Mouse (Mus musculus): ENCODE results near the gene Ptprn2.
"Not testable (repeated sequence)": the region's sequence is repeated elsewhere in the genome, so short reads cannot be mapped to it uniquely, and the experiment has no call there.

Ptprn2 gene

DNA sequence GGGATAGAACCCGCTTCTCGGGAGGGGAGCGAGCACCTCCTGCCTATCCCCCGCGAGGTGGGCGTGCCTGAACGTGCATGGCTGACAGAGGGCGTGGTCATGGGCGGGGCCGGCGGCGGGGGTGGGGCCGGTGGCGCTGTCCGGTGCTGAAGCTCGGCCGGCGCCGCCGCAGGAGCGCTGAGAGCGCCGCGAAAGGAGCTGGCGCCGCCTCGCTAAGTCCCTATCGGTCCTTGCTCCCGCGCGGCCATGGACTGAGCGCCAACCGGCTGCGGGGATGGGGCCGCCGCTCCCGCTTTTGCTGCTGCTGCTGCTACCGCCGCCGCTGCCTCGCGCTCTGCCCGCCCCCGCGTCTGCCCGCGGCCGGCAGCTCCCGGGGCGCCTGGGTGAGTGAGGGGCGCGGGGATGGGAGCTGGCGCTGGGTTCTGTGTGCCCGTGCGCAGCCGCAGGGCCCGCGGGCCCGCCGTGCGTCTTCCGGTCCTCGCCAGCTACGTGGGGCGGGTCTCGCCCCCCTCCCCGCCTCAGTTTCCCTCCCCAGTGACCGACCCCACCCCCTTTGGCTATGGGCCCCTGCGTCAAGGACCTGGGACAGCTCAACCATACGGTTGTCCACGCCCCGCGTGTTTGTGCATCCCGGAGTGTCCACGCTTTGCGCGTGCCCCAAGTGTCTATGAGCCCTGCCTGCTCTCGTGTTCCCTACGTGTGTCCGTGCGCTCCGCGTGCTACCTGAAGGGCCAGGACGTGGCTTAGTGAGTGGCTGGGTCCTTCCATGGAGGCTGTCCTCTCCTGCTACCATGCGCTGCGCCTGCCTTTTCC lies at the start of gene Ptprn2:
TSS of gene Ptprn2 (plus strand) at position 130 of the 813 bp plus-strand sequence.
- no peak for DNase-seq (ENCODE audit: low read depth, low spot score)

DNA sequence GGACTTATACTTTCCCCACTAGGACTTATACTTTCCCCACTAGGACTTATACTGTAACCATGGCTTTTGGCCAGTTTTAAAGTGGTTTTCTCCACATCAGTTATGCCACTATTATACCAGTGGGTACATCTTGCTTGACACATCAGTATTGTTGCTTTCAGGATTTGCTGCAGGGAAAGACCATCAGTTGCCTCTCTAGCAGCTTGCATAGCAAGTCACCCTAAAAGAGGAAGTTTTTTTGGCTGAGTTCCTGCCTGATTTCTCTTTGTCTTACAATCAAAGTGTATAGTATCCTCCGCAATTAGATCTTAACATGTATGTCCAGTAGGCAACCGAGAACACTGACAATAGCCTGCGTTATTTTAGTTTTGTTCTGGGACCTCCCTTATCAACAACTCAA lies 49.4 kb upstream of the Ptprn2 start:
- no peak for DNase-seq (ENCODE audit: low read depth, low spot score)

DNA sequence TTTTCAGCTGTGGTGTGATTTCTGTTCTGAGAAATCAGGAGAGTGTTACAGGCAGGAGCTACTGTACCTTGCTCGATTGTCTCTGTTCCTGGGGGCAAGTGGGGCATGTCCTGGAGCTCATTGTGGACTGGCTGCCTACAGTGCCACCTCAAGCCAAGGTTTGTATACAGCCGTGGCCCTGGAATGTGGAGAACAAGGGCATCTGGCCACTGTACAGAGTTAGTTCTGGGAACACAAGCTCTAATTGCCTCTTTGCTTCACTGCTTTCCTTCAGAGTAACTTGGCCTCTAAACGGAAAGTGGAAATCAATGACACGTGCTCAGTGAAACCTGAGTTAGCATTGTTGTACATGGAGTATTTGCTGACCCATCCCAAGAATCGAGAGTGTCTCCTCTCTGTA lies 46.9 kb upstream of the Ptprn2 start:
- DNase-seq (ENCODE audit: low read depth, low spot score) = no peak

DNA sequence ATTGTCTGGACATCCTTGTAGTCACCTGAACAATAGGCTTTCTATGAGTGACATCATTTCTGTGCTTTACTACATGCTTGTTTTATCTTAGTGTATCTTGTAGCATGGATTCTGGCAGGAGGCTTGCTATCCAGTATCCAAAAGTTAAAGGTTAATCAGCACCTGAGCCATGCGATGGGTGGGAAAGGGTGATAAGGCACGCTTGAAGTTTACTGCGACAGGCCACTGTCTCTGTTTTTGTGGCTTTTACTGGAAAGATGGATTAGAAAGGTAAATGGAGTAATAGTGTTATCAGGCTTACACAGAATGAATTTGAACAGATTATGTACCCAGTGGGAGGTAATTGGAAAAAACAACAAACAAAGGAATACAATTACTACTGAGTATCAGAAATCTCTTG lies 43.3 kb upstream of the Ptprn2 start:
- no peak for DNase-seq (ENCODE audit: low read depth, low spot score)

DNA sequence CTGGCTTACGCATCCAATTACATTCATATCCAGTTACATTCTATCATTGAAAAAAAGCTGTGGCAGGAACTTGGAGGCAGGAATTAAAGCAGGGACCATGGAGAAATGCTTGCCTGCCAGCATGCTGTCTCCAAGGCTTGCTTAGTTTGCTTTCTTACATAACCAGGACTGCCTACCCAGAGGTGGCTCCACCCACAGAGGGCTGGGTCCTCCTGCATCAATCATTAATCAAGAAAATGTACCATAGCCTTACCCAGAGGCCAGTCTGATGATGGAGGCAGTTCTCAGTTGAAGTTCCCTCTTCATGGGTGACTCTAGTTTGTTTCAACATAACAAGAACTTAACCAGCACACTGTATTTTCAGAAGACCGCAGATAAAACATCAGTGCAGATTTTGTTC lies 36.0 kb upstream of the Ptprn2 start:
- DNase-seq (ENCODE audit: low read depth, low spot score) = no peak

DNA sequence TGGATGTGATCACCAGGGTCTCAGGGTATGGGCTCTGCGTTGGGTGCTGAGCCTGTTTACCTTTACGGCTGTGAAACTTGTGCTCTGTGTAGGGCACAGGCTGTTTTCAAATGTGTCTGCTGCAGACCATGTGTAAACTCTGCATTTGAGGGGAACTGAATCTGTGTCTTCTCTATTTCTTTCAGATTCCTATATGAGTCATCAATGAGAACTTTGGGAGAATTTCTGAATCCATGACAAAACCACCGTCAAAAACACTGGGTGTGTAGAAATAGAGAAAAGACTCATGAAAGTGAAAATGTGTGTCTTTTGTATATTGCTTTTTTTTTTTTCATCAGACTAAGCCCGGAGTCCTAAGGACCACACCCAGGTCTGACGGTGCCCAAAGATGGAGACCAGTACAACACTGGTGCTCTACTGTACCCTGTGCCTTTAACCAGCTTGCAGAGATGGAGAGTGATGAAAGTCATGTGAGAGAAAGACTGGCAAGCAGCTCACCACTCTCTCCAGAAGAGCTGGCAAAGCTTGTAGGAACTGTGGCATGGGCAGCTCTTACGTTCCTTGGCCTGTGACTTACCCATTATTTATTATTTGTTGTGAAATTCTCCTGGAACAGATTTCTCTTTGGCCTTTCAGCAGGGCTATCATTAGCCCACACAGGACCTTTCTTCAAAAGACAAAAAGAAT lies 25.0 kb upstream of the Ptprn2 start:
- DNase-seq (ENCODE audit: low read depth, low spot score) = no peak

DNA sequence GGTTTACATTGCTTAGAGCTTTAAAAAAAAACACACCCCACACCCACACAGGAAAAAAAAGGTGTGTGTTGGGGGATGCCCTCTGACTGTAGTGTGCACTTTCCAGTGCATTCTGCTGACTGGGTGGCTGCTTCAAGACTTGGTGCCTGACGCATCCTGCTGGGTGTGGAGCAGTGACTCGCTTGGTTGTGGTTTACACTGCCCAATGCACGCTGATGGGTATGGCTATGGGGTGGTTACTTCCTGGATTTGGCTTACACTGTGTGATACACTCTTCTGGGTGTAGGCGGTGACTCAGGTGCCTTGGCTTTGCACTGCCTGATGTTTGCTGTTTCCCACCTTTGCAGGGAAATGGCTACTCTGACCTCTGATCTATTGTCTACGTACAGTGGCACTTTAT lies 18.5 kb upstream of the Ptprn2 start:
- DNase-seq (ENCODE audit: low read depth, low spot score) = no peak

DNA sequence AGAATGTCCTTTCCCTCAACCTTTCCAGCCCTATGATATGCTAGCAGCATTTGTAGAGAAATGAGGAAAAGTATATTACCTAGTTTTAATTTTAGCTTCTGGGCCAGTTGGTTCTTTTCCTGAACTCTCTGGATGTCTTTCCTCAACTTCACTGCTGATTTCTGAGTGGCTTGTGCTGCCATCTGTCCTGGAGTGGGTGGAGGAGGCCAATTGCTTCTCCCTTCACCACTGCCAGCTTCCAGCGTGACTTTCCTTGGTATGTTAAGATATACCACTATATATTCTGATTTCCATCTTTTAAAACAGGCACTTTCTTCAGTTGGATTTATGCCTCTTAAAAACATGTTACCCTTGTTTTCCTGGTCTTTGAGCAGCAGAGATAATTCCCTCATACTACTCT lies 17.2 kb upstream of the Ptprn2 start:
- DNase-seq (ENCODE audit: low read depth, low spot score) = no peak

DNA sequence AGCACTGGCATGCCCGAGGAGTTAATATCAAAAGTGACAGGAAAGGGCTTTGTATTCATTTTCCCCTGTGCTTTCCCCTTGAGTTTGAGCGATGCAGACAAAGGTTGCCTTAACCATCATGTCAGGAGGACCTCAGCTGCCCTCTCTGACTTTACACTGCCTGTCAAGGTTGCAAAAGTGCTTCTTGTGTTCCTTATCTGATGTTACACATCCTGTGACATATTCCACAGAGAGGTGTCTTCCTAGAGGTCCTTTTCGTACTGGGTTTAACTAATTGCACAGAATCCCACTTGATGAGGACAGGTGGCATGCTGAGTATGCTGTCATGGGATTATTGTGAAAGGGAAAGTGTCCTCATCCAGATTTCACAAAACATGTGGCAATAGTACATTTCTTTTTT lies 16.4 kb upstream of the Ptprn2 start:
- no peak for DNase-seq (ENCODE audit: low read depth, low spot score)

DNA sequence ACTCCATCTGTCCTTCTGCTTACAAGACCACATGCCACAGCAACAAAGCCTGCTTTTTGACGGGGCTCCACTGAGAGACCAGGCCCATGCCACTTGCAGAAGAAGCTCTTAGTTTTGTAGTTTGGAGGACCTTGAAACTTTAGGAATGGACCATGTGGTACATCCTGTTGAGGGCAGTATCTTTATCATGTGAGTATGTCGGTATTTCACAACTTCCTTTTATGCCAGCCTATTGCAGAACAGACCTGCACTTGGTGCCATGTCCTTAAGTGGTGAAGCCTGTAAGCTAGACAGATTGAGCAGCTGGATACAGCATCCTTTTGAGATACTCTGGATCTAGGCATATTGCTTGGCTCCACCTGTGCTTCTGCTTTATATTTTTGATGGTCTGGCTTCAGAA lies 12.3 kb upstream of the Ptprn2 start:
- DNase-seq (ENCODE audit: low read depth, low spot score) = no peak

DNA sequence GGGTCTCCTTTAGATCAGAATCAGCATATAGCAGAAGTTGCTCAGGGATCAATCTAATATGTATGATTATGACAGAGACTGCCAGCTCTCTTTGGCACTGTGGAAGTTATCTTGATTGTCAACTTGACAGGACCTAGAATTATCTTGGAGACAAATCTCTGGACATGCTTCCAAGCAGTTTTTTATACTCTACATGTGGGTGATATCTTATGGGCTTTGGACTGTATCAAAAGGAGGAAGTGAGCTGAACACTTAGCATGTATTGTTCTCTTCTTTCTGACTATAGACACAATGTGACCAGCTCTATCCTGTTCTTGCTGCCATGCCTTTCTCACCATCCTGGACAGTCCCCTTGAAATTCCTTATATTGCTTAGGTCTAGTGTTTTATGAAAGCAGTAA lies 11.8 kb upstream of the Ptprn2 start:
- DNase-seq (ENCODE audit: low read depth, low spot score) = no peak

DNA sequence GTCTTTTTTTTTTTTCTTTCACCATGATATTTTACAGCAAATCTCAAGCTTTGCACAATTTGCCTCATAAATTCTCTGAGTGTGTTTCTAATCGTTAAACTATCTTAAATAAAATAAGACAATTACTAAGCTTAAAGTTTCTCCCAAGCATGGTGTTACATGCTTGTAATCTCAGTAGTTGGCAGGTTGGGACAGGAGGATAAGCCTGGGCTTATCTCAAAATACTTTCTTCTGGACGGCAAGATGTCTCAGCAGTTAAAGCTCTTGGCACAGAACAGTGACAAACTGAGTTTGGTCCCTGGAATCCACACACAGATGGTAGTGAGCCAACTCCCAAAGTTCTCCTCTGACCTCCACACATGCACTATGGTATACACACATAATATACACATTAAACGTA lies 10.8 kb upstream of the Ptprn2 start:
- DNase-seq (ENCODE audit: low read depth, low spot score) = no peak

DNA sequence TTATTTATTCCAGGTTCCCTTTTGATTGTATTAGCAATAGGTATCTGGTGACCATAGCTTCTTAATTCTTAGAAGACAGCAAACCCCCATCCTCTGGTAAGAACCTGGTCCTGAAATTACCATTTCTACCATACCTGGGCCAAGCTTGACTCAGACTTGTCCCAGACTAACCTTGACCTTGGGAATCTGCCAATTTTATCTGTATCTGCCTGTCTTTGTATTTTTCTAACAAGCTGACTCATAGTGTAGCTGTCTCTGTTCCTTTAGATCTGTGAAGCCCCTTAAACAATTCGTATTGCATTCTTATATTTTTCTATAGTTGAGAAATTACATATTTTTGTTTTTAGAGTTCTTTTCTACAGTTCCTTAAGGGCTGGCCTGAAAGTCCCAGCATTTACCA lies 6.7 kb upstream of the Ptprn2 start:
- no peak for DNase-seq (ENCODE audit: low read depth, low spot score)

DNA sequence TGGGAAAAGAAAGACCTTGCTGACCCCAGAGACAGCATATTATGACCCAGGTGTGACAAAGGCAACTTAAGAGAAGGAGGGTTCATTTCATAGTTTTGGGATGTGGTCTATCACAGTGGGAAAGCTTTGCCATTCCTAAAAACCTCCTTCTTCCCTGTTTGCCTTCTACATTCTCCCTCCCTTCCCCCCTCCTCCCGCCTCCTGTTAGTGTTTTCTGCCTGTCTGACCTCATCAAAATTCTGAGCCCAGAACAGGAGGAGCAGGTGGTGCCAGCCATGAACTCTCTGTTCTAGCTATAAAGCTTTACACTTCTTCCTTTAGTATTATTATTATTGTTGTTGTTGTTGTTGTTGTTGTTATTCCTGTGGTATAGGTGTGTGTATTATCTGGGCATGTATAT lies 3.6 kb upstream of the Ptprn2 start:
- no peak for DNase-seq (ENCODE audit: low read depth, low spot score)

DNA sequence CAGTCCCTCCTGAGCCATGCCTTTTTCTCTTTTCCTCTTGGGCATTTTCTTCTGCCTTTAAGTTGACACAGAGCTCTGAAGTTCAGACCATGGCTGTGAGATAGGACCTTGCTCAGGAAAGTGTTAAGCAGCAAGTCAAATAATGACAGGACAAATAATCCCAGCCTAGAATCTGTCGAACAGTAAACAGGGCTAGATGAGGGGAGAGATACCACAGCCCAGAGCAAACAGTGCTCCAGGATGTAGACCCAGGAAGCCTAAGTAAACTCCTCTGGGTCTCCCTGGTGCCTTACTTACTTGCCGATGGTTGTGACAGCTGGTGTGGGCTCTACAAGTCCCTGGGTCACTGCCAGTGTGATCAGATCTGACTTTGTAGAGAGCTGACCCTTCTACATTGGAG lies 1.9 kb upstream of the Ptprn2 start:
- no peak for DNase-seq (ENCODE audit: low read depth, low spot score)

DNA sequence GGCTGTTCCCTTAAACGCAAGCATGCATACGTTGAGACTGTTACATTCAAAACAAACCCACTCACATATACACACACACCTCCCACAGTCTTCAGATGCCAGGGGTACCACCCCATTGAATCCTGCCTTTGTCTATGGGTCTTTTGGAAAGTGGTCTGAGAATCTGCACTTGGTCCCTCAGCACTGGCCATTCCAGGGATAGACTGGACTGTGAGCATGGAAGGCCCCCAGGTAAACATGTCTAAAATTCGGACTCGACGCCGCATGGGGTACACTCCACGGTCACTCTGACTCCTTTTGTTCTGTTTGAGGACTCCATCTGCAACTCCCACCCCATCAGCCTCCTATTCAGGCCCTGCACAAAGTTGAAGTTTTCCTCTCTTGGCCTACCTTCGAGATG lies 529 bp upstream of the Ptprn2 start:
- DNase-seq (ENCODE audit: low read depth, low spot score) = no peak

DNA sequence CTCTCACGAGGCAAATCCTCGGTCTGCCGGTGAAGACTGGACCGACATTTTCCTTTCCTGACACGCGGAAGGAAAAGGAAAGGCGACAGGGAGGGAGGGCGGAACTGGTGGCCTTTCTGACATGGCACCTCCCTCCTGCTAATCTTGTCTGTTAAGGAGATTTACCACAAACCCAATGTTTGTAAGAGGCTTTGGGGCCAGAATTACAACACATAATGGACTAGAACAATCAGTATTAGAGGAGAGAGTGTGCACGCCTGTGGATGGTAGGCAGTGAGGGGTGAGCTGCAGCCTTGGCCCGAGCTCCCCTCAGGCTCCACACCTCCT lies 847 bp downstream of the Ptprn2 start:
- DNase-seq (ENCODE audit: low read depth, low spot score) = no peak

DNA sequence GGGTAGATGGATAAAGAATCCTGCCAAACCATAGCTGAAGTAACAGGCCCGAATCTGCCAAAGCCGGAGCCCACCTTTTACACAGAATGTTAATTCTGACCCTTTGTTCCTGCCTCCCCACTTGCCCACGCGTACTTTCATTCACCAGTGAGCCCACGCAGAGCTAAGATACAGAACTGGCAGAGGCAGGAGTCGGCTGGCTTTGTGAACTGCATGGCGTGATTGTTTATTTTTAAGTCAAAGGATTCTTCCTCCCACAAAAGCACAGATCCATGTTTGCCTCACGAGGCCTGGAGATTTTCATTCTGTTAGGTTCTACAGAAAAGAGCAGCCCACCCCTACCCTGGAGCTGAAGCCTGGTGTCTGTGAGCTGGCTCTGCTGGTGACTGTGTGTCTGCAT lies 3.3 kb downstream of the Ptprn2 start:
- no peak for DNase-seq (ENCODE audit: low read depth, low spot score)

DNA sequence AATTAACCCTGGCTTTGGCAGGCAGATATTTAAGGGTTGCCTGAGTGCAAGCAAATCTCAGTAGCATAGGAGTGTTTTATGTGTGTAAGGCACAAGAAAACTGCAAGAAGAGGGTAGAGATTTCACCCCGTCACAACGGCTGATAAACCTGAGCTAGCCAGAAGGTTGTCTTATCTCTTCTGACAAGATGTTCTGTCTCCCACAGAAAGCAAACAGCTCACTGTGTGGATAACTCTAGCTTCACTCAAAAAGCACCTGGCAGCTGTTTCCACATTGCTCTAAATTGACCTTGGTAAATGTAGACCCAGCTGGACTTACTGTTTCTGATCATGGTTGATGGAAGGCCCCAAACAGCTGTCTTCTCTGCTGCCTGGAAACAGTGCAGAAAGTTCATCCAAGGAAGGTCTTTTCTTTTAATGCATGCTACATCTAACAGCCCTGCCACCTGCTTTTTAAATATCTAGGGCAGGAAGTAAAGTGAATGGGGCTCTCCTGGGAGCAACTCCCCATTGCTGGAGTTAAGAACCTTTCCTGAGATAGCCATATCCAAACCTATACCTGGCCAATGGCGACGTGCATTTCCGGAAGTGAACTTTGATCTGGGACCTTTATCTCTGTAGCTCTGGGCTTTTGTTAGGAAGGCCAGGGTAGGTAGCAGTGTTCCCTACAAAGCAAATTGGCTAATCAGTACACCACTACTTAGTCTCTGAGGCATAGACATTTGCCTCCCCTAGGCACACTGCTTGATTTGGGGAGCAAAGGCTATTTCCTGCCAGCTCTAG lies 5.2 kb downstream of the Ptprn2 start:
- DNase-seq (ENCODE audit: low read depth, low spot score) = no peak

DNA sequence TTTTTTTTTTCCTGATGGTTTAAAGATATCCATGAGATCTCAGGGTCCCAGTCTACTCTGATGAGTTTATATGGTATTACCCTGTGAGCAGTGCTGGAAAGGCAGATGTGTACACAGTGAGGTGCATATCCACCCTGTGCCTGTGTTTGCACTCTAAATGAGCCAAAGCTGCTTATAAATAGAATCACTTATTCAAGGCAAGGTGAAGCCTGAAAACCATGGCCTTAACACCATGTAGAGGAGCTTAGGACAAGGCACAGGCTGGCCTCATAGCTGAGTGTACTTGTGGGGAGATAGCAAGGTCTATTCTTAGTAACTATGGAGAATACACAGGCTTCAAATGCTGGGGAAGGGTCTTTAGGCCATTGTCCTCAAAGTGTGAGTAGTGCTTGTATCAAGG lies 13.1 kb downstream of the Ptprn2 start:
- no peak for DNase-seq (ENCODE audit: low read depth, low spot score)

DNA sequence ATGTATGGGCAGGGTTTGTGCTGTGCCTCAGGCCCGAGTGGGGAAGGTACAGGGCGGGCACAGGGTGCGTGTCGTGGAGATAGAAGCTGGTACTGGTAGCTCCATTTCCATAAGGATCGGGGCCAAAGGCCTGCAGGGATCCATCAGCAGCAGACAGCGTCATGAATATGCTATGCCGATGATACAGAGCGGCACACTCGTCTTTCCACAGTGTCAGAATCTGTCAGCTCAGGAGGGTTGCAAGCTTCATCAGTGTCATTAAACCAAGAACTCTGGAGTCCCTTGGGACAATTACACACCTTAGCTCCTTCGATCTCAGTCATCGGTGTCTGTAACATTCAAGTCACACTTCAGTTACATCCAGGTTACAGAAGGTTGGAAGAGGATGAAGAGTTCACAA lies 15.1 kb downstream of the Ptprn2 start:
- DNase-seq (ENCODE audit: low read depth, low spot score) = no peak

DNA sequence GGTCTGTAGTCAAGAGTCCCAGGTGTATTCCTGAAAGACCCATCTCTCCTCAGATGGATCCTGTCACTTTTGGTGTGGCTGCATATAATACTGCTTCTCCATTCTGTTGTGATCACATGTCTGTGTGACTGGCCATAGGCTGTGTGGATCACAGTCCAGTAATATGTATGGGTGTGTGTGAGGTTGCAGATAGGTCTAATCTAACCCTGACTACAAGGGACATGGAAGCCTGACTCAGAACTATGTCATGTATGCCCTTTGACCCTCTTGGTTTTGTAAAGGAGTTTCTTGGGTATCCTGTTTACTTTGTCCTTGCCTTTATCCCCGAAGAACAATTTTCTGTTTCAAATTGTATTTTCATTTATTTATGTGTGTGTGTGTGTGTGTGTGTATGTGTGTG lies 27.0 kb downstream of the Ptprn2 start:
- DNase-seq (ENCODE audit: low read depth, low spot score) = no peak

DNA sequence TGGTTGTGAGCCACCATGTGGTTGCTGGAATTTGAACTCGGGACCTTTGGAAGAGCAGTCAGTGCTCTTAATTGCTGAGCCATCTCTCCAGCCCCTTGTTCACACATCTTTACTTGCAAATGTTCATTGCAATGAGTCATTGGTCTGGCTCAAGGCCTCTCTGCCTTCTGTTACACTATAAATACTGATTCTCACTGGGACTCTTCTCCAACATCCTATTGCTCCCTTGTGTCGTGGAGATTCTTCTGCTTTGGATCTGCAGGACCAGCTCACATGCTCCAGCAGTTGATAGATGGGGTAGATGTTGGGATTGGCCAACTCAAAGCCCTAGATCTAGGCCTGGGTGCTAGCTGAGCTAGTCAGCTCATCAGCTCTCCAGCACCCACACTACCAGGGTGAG lies 28.3 kb downstream of the Ptprn2 start:
- not testable (repeated sequence) for DNase-seq (ENCODE audit: low read depth, low spot score)
